Mouse (Mus musculus) brain, adult 2 months (tissue): ENCODE measurements at regions not wholly inside any gene's neighbourhood (a gene's known extent, or its start where the extent isn't known, plus 50 kb on each side); places are given as distances from the start of the nearest gene placed in this dataset.

Experiments used
- DNase-seq: peaks from one replicate; pipeline ENCODE4 v3.0.0; 2011; ENCODE audit warnings: low read depth, low spot score

- DNase-seq = no peak
Measured at GRCm38 (mm10) chr2:171192181-171192580, 460.6 kb downstream of the Dok5 start.
